Mouse (Mus musculus) bone marrow, adult 2 months (tissue): ENCODE results near the gene Tdrd1.

ENCODE experiments used
- CTCF ChIP-seq: fragments of 200-500 bp; IDR thresholded peaks from 2 replicates; pipeline ENCODE4 v1.5.1; 2011; ENCODE audit warnings: low read length, control low read depth; ENCODE audit not compliant: control insufficient read depth, insufficient read depth
- POLR2A ChIP-seq: fragments of 200-500 bp; IDR thresholded peaks from 2 replicates; pipeline ENCODE4 v1.6.1; 2011; ENCODE audit warnings: low read depth, mild to moderate bottlenecking, control low read depth, low read length, borderline replicate concordance; ENCODE audit not compliant: control insufficient read depth

GRCm38 (mm10) chr19:56893326-56893725 is 67.3 kb downstream of the Tdrd1 start:
- no peak for TF ChIP-seq POLR2A
- TF ChIP-seq CTCF = no peak
